Mouse (Mus musculus): ENCODE results near the gene Rhou. TPM values are rescaled to one million over a fixed set of nuclear protein-coding genes. Genes with fewer than 3 reads are reported as not detected.

Rhou gene
- polyA plus RNA-seq, 1 experiment from 2014 or later: 8.3 TPM

- Histone ChIP-seq H3K9me3 (ENCODE audit: control insufficient read depth, low read length) (no peaks in the 10 kb centered on the region), H3K36me3 (ENCODE audit: control insufficient read depth, insufficient read depth, low read length) (no peaks in the 10 kb centered on the region), H3K4me3 (ENCODE audit: low read depth, low read length) (no peak overlapping the region), H3K9ac (ENCODE audit: low read length) (no peak overlapping the region), H3K4me1 (replicated peaks; ENCODE audit: control insufficient read depth, insufficient read depth, low read length) (0 out of 2 replicates have a peak, but pooled peaks cover 6% of the 10 kb centered on the region), H3K27ac (ENCODE audit: low read depth) (no peak overlapping the region), H3K27me3 (replicated peaks; ENCODE audit: control insufficient read depth, insufficient read depth, low read length) (no peaks in the 10 kb centered on the region), H3K4me2 (ENCODE audit: low read length) (no peak overlapping the region)
- no peak for ATAC-seq (replicated peaks; ENCODE audit: low FRiP score, low TSS enrichment, low read depth)
- 84% methylated on average over 5 of the region's 5 CpGs for WGBS
- no peak for DNase-seq (ENCODE audit: low spot score)
These were observed 56.6 kb downstream of the Rhou start for GRCm38 (mm10) chr8:123710335-123710734.

Other genes with a start within 250 kb of the Rhou start
- gene Mc1r, start 246.8 kb upstream of the Rhou start, polyA plus RNA-seq (2014; fragmentation: Nextera tagmentation; extraction: Ambion mirVana): not detected in 2 replicates
- gene Tubb3, start 242.5 kb upstream of the Rhou start, polyA plus RNA-seq (2014; fragmentation: Nextera tagmentation; extraction: Ambion mirVana): 98.5 and 103 TPM in 2 replicates
- 32.6 and 36.6 TPM in 2 replicates for gene Def8, start 230.4 kb upstream of the Rhou start, polyA plus RNA-seq (2014; fragmentation: Nextera tagmentation; extraction: Ambion mirVana)
- 36.8 and 40.8 TPM in 2 replicates for gene Afg3l1, start 176.0 kb upstream of the Rhou start, polyA plus RNA-seq (2014; fragmentation: Nextera tagmentation; extraction: Ambion mirVana)
- 4.9 and 7.1 TPM in 2 replicates for gene Dbndd1, start 138.5 kb upstream of the Rhou start, polyA plus RNA-seq (2014; fragmentation: Nextera tagmentation; extraction: Ambion mirVana)
- gene Gas8, start 135.1 kb upstream of the Rhou start, polyA plus RNA-seq (2014; fragmentation: Nextera tagmentation; extraction: Ambion mirVana): 26.9 and 34.0 TPM in 2 replicates
- 51.9 and 52.0 TPM in 2 replicates for gene Rab4a, start 152.1 kb downstream of the Rhou start, polyA plus RNA-seq (2014; fragmentation: Nextera tagmentation; extraction: Ambion mirVana)
- 3.2 and 3.9 TPM in 2 replicates for gene Ccsap, start 206.3 kb downstream of the Rhou start, polyA plus RNA-seq (2014; fragmentation: Nextera tagmentation; extraction: Ambion mirVana)
- 1.3 and 1.5 TPM in 2 replicates for gene Acta1, start 240.8 kb downstream of the Rhou start, polyA plus RNA-seq (2014; fragmentation: Nextera tagmentation; extraction: Ambion mirVana)